Mouse (Mus musculus): ENCODE results near the gene Cacna1a. TPM values are rescaled to one million over a fixed set of nuclear protein-coding genes. Genes with fewer than 3 reads are reported as not detected.

The Cacna1a gene
- polyA plus RNA-seq, 1 experiment from 2014 or later, result 4.0 TPM

DNA sequence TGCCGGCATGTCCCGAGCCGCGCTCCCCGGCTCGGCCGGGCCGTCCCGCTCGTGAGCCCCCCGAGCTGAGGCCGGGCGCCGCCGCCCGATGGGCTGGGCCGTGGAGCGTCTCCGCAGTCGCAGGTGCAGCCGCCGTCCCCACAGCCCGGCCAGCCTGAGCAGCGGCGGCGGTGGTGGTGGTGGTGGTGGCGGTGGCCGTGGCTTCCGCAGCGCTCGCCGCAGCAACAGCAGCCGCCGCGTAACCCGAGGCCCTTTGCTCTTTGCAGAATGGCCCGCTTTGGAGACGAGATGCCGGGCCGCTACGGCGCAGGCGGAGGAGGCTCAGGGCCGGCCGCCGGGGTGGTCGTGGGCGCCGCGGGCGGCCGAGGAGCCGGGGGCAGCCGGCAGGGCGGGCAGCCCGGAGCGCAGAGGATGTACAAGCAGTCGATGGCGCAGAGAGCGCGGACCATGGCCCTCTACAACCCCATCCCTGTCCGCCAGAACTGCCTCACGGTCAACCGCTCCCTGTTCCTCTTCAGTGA, 27.2 kb downstream of the Cacna1a start:
- ATAC-seq (replicated peaks; ENCODE audit: low FRiP score), result peak; percentile 67

DNA sequence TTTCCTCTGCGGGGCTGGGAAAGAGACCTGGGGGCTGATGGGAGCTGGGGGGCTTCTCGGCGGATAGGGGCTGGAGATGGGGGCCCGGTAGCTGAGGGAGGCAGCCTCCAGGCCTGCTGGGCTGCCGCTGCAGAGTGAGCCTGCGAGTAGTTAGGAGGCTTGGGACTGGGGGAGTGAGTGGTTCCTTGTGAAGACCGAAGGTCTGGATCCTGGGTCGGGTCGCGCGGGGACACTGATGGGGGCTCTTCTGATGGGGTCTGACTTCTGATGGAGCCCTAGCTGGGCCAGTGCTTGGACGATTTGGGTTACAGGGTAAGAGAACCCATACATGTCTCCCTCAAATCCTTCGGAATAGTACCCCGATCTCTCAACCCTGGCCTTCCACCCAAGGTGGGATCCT, 27.8 kb downstream of the Cacna1a start:
- no peak for ATAC-seq (replicated peaks; ENCODE audit: low FRiP score)
- 17% methylated on average over 14 of the region's 14 CpGs for WGBS
- Histone ChIP-seq H3K9me3 (replicated peaks) (0 out of 2 replicates have a peak, but pooled peaks cover 6% of the 10 kb centered on the region), H3K4me2 (peak overlapping the region; percentile 99), H3K4me3 (replicated peaks) (peak overlapping the region; percentile 62), H3K9ac (0 out of 2 replicates have a peak overlapping the region, but pooled peaks have one; percentile 48), H3K27ac (no peak overlapping the region), H3K27me3 (peaks cover 60% of the 10 kb centered on the region), H3K4me1 (peaks cover 22% of the 10 kb centered on the region), H3K36me3 (no peaks in the 10 kb centered on the region)

More for the DNA sequence above, 27.2 kb downstream of the Cacna1a start:
- Histone ChIP-seq H3K9ac (peak overlapping the region; percentile 48), H3K27me3 (peaks cover 60% of the 10 kb centered on the region), H3K9me3 (replicated peaks) (0 out of 2 replicates have a peak, but pooled peaks cover 6% of the 10 kb centered on the region), H3K27ac (no peak overlapping the region; the same call in 1 of the 2 replicates), H3K4me2 (peak overlapping the region; percentile 99), H3K36me3 (no peaks in the 10 kb centered on the region), H3K4me3 (replicated peaks) (peak overlapping the region; percentile 62), H3K4me1 (peaks cover 22% of the 10 kb centered on the region)
- 1% methylated on average over 62 of the region's 64 CpGs for WGBS

DNA sequence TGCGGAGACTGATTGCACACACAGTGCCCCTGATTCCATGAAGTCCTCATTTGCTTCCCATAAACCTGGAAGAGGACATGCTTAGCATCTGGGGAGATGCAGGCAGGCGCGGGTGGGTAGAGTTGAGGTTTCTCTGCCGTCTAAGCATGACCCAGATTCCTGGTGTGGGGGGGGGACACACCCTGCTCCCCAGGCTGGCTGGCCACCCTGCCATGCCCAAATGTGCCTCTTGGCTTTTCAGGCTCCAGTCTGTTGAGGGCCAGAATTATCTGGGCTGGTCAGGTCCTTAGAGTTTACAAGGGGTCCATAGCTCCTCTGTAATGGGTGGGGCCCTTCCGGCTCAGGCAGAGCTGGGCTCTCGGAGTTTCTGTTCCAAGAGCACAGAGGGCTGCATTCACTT, 28.7 kb downstream of the Cacna1a start:
- peaks cover 54% of the 10 kb centered on the region for H3K27me3 ChIP-seq
- H3K4me2 ChIP-seq, result no peak overlapping the region

DNA sequence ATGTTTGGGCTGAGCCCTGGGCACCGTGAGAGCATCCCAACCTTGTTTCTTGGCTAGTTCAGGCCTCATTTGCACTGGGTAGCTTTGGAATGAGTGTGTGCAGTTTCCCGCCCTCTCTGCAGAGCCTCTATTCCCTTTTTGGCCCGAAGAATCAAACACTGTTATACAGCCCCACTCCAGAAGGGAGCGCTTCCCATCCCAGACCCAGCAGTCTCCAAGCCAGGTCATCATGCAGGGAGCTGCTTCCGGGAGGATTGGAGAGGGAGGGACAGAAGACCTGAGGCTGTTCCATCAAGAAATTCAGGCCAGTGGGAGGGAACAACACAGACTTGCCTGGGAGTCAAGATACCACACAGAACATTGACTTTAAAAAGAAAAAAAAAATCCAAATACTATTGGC, 29.6 kb downstream of the Cacna1a start:
- Histone ChIP-seq H3K27ac (no peak overlapping the region), H3K4me3 (replicated peaks) (no peak overlapping the region), H3K9ac (no peak overlapping the region), H3K4me2 (no peak overlapping the region), H3K4me1 (peaks cover 22% of the 10 kb centered on the region), H3K9me3 (replicated peaks) (0 out of 2 replicates have a peak, but pooled peaks cover 6% of the 10 kb centered on the region), H3K36me3 (no peaks in the 10 kb centered on the region), H3K27me3 (peaks cover 47% of the 10 kb centered on the region)
- 47% methylated on average over 5 of the region's 5 CpGs for WGBS
- no peak for ATAC-seq (replicated peaks; ENCODE audit: low FRiP score)

More for the DNA sequence above, 28.7 kb downstream of the Cacna1a start:
- no peak overlapping the region for H3K4me3 ChIP-seq (replicated peaks)
- no peaks in the 10 kb centered on the region for H3K36me3 ChIP-seq
- no peak overlapping the region for H3K27ac ChIP-seq
- WGBS, result 80% methylated on average over 6 of the region's 6 CpGs
- 0 out of 2 replicates have a peak, but pooled peaks cover 6% of the 10 kb centered on the region for H3K9me3 ChIP-seq (replicated peaks)
- peaks cover 22% of the 10 kb centered on the region for H3K4me1 ChIP-seq
- ATAC-seq (replicated peaks; ENCODE audit: low FRiP score), result no peak
- no peak overlapping the region for H3K9ac ChIP-seq

DNA sequence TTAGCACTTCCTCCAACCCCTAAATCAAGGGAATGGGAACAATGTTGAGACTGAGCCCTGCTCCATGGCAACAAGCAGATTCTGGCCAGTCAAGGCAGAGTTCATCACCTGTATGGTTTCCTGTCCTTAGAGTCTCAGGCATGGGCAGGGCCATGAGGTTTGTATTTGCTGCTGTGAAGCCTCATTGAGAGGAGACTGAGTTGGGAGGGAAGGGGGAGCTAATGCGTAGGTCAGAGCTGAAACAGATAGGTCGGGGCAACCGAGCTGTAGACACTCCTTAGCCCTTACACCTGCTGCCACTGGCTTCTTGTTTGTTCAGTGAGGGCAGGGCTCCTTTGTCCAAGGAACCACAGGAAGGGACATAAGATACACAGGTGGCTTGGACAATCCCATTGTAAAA, 36.2 kb downstream of the Cacna1a start:
- Histone ChIP-seq H3K27ac (no peak overlapping the region), H3K4me1 (no peaks in the 10 kb centered on the region), H3K9ac (no peak overlapping the region), H3K4me3 (replicated peaks) (no peak overlapping the region), H3K4me2 (no peak overlapping the region), H3K27me3 (no peaks in the 10 kb centered on the region), H3K9me3 (replicated peaks) (no peaks in the 10 kb centered on the region), H3K36me3 (no peaks in the 10 kb centered on the region)
- 75% methylated on average over 3 of the region's 3 CpGs for WGBS
- ATAC-seq (replicated peaks; ENCODE audit: low FRiP score), result no peak

DNA sequence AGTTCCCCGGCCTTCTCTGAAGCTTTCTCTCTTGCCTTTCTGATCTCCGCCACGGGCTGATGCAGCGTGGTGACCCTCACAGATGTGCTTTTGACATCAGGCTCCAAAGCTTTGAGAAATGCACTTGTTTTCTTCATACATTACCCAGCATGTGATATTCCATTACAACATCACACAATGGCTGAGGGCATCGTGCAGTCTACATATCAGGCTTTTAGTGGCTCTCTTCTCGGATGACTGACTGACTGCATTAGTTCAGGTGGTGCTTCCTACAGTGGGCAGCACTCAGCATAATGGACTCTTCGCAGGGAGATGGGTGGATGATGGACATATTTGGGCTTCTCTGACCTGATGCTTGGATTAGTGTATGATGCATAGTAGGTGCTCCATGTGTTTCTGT, 37.8 kb downstream of the Cacna1a start:
- H3K27me3 ChIP-seq, result no peaks in the 10 kb centered on the region
- no peak for ATAC-seq (replicated peaks; ENCODE audit: low FRiP score)
- H3K36me3 ChIP-seq, result no peaks in the 10 kb centered on the region
- no peaks in the 10 kb centered on the region for H3K4me1 ChIP-seq
- H3K4me3 ChIP-seq (replicated peaks), result no peak overlapping the region
- 83% methylated on average over 7 of the region's 7 CpGs for WGBS
- no peak overlapping the region for H3K27ac ChIP-seq
- no peaks in the 10 kb centered on the region for H3K9me3 ChIP-seq (replicated peaks)
- H3K9ac ChIP-seq, result no peak overlapping the region
- no peak overlapping the region for H3K4me2 ChIP-seq

DNA sequence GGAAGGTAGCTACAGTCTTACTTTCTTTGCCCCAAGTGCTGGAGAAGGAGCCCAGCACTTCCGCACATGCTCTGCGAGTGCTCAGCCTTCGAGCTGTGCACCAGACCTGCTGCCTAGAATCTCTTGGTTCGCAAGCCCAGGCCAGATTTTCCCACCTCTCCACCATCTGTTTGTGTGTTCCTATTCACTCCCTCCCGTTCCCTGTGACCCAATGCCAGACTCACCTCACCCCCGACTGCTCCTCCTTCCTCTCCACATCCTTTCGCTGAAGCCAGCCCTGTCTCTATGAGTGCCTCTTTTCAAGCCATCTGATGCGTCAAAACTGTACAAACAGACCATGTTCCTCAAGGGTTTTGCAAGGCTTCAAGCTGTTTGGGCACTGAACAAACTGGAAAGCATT, 38.3 kb downstream of the Cacna1a start:
- H3K4me3 ChIP-seq (replicated peaks), result no peak overlapping the region
- no peaks in the 10 kb centered on the region for H3K9me3 ChIP-seq (replicated peaks)
- no peak overlapping the region for H3K27ac ChIP-seq
- 88% methylated on average over 8 of the region's 8 CpGs for WGBS
- no peaks in the 10 kb centered on the region for H3K27me3 ChIP-seq
- no peak overlapping the region for H3K9ac ChIP-seq
- H3K4me1 ChIP-seq, result no peaks in the 10 kb centered on the region
- no peaks in the 10 kb centered on the region for H3K36me3 ChIP-seq
- no peak for ATAC-seq (replicated peaks; ENCODE audit: low FRiP score)
- H3K4me2 ChIP-seq, result no peak overlapping the region

DNA sequence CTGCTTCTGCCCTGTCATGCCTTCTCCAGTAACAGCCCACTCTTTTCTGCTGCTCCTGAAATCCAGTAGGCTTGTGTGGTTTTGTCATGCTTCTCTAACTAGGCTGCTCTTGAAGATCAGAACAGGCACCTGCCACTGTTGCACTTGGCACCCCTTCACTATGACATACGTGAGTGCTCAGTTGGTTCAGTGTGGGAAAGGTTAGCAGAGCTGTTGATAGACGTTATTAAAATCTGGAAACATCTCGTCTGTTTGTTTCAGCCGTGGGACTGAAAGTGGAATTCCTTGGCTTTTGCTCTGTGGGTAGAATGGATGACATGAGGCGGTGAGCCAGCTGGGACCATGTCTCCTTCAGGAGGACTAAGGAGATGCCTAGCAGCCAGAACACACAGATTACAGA, 39.8 kb downstream of the Cacna1a start:
- no peak for ATAC-seq (replicated peaks; ENCODE audit: low FRiP score)
- Histone ChIP-seq H3K4me2 (no peak overlapping the region), H3K9ac (no peak overlapping the region), H3K36me3 (no peaks in the 10 kb centered on the region), H3K27me3 (no peaks in the 10 kb centered on the region), H3K4me1 (no peaks in the 10 kb centered on the region), H3K4me3 (replicated peaks) (no peak overlapping the region), H3K9me3 (replicated peaks) (no peaks in the 10 kb centered on the region), H3K27ac (no peak overlapping the region)
- WGBS, result 84% methylated on average over 5 of the region's 5 CpGs

DNA sequence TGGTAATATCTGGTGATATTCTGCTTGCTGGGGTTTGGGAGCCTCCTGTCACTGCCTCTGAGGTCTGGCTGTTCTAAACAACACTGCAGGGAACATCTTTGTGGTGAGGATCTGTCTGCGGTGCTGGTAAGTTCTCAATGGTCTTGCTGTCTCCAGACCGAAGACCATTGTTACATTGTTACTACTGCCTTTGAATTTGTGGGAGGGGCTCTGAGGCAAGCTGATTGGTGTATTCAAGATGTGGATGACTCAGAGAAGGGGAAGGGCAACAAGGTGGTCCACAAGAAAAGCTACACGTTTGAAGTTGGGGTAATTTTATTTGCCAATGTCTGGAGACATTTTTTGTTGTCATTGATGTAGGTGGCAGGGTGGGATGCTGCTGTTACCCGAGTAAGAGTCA, 40.8 kb downstream of the Cacna1a start:
- Histone ChIP-seq H3K4me3 (replicated peaks) (no peak overlapping the region), H3K9me3 (replicated peaks) (no peaks in the 10 kb centered on the region), H3K9ac (no peak overlapping the region), H3K27me3 (no peaks in the 10 kb centered on the region), H3K27ac (no peak overlapping the region), H3K4me1 (no peaks in the 10 kb centered on the region), H3K36me3 (no peaks in the 10 kb centered on the region), H3K4me2 (no peak overlapping the region)
- WGBS, result 49% methylated on average over 4 of the region's 4 CpGs
- no peak for ATAC-seq (replicated peaks; ENCODE audit: low FRiP score)

DNA sequence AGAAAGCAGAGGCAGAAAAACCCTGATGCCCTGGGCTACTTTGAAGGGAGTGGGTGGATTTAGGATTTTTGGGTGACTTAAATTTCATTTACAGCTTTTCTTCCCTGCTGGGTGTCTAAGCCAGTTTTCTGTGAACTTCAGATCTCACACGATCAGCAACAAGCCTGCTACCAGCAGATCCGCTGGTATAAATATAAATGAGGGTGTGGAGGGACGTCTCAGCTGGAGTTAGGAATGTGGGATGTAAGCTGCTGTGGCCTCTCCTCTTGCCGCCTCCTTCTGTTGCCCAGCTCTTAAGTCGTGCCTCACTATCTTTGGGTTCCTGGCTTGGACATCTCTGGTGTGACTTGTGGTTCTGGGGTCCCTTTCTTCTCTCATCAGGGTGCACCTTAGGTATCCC, 41.3 kb downstream of the Cacna1a start:
- Histone ChIP-seq H3K36me3 (no peaks in the 10 kb centered on the region), H3K9ac (no peak overlapping the region), H3K4me2 (no peak overlapping the region), H3K27me3 (no peaks in the 10 kb centered on the region), H3K4me3 (replicated peaks) (no peak overlapping the region), H3K4me1 (no peaks in the 10 kb centered on the region), H3K9me3 (replicated peaks) (no peaks in the 10 kb centered on the region), H3K27ac (no peak overlapping the region)
- WGBS, result 33% methylated on average over 5 of the region's 5 CpGs
- ATAC-seq (replicated peaks; ENCODE audit: low FRiP score), result no peak

DNA sequence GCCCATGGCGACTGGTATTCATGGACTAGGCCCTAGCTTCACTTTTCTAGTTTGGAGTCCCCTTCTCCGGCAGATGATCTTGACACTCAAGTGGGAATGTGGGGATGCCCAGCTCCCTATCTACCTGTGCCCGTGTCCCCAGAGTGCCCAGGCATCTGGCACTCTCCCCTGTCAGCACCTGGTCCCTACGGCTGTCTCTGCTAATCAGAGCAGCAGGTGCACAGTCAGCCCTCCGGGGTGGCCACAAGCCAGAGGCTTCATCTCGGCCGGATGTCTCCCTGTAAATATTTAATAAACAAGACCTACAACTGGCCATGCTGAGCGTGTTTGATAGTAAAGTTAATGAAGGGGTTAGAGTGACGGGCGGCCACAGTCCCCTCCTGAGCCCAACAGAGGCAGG, 47.1 kb downstream of the Cacna1a start:
- Histone ChIP-seq H3K4me2 (no peak overlapping the region), H3K9me3 (replicated peaks) (no peaks in the 10 kb centered on the region), H3K4me3 (replicated peaks) (no peak overlapping the region), H3K36me3 (no peaks in the 10 kb centered on the region), H3K9ac (no peak overlapping the region), H3K27me3 (no peaks in the 10 kb centered on the region), H3K27ac (no peak overlapping the region), H3K4me1 (no peaks in the 10 kb centered on the region)
- WGBS, result 73% methylated on average over 10 of the region's 10 CpGs
- no peak for ATAC-seq (replicated peaks; ENCODE audit: low FRiP score)

DNA sequence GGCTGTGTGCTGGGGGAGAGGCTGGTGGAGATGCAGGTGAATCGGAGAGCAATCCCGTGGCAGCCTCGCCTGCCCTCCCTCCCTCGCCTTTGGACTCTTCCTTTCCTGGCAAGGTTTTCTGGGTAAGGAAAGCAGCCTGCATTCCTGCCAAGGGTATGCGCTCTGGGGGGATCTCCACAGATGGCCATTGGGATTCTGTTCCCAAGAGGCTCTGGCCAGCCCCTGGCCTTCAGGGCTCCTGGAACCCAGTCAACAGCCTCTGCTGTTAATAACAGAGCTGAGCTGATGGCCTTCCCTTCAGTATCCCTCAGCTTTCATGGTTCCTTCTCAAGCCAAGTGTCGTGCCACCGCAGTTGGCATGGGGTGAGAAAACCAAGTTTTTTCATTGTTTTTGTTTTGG, 51.6 kb downstream of the Cacna1a start:
- WGBS, result 92% methylated on average over 7 of the region's 7 CpGs
- Histone ChIP-seq H3K36me3 (no peaks in the 10 kb centered on the region), H3K9me3 (replicated peaks) (no peaks in the 10 kb centered on the region), H3K27me3 (no peaks in the 10 kb centered on the region), H3K27ac (no peak overlapping the region), H3K9ac (no peak overlapping the region), H3K4me2 (no peak overlapping the region), H3K4me3 (replicated peaks) (no peak overlapping the region), H3K4me1 (no peaks in the 10 kb centered on the region)
- ATAC-seq (replicated peaks; ENCODE audit: low FRiP score), result no peak

DNA sequence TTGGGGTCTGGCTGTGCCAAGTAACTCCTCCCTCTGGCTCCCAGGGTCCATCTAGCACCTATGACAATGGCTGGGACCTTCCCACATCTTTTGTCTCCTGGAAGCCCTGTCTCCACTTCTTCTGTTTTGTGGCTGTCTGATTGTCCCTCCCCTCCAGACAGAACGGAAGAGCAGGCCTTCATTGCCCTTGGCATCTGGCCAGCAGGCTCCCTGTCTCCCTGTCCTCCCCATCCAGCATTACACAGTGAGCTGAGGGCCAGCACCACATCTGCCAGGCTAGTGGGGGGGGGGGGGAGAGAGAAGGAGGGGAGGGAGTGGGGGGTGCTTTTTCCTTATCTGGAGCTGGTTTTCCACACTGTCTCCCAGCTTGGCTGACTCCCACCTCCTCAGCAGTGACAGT, 53.8 kb downstream of the Cacna1a start:
- no peak for ATAC-seq (replicated peaks; ENCODE audit: low FRiP score)
- no peak overlapping the region for H3K4me2 ChIP-seq
- H3K27ac ChIP-seq, result no peak overlapping the region
- H3K36me3 ChIP-seq, result no peaks in the 10 kb centered on the region
- H3K9me3 ChIP-seq (replicated peaks), result no peaks in the 10 kb centered on the region
- 6% methylated on average over 1 of the region's 1 CpGs for WGBS
- H3K9ac ChIP-seq, result no peak overlapping the region
- H3K4me1 ChIP-seq, result no peaks in the 10 kb centered on the region
- no peaks in the 10 kb centered on the region for H3K27me3 ChIP-seq
- no peak overlapping the region for H3K4me3 ChIP-seq (replicated peaks)

Data from kidney, embryonic 15.5 days (tissue).